Mouse (Mus musculus): ENCODE data around the gene Btn2a2.
A peak's percentile ranks its signal among the peaks of the same experiment; 100 is the strongest.

Btn2a2 gene

DNA sequence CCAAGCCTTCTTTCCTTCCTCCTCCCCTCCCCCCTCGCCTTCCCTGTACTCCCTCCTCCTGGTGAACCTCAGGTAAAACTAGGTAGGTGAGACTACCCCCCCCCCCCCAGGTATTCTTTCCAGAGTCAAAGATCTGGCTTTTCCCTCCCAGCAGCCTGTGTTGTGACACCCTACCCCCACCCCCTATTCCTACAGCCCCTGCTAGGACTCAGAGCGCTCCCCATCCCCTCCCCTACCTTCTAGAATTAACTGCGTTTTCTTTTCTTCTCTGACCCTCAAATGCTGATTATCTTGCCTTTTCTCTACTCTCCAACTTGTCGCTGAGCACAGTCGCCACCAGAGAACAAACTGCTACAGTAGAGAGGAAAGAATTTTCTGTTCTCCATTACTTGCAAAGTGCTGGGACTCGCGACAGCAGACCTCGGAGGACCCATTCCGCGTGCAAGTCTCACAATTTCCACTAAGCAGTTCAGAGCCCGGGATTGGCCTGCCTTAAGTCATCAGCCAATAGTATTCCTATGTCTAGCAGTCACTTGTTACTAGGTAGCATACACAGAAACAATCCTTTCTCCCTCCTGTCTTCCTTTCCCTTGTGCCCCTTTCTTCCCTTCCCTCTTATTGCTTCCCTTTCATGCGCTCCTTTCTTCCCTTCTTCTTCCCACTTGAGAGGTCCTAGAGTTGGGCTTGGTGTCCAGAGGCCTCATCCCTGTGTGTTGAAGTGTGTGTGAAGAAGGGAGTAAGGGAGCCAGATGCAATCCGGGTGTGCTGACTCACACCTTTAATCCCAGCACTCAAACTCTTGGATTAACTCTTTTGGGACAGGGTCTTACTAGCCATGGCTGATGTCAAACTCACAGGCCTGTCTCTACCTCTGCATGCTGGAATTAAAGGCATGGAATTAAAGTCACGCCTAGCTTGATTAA is at the start of gene Btn2a2:
Btn2a2 (minus strand) TSS at position 458 of the 923 bp plus-strand sequence.
- DNase-seq: peak; percentile 38 to 43

DNA sequence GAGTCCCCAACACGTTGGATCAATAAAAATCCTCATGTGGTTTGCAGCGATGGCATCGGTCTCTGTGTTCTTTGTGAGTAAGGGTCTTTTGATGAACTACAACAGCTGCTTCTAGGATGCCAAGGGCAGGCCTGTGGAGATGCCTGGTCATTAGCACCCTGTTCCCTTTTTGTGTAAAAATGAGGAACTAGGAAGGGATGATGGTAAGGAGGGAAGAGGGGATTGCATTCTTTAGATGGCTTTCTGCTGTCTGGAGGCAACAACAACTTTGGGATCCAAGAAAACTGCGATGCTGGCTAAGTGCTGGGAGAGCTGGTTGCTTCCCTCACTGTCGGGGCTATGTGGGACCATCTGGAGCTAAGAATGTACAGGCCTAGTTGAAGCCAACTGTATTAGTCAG is 49.6 kb upstream of the Btn2a2 start:
- DNase-seq: no peak

DNA sequence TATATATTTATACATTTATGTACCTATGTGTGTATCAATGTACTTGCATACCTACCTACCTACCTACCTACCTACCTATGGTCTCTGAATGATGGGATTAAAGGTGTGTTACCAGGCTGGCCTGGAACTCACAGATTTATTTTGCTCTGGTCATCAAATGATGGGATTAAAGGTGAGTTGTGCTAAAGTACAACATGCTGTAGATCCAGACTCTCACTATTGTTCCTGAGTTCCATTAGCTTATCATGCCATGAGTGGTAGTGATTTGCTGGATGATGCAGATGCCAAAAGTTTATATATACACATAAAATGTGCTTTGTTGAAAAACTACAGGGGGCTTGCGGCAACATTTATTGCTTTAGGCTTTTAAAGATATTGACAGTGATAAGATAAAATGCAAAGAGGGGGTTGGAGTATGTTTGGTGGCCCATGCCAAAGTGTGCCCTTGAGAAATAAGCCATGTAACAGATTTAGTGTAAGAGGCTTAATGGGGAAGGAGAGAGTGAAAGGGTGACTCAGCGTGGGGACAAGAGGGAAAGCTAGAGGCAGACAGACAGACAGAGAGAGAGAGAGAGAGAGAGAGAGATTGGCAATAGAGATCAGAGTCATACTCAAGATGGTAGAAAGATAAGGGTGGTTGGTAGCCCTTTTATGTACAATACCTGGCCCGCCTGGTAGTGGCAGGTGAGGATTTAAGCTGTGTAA is 48.5 kb upstream of the Btn2a2 start:
- no peak for DNase-seq

DNA sequence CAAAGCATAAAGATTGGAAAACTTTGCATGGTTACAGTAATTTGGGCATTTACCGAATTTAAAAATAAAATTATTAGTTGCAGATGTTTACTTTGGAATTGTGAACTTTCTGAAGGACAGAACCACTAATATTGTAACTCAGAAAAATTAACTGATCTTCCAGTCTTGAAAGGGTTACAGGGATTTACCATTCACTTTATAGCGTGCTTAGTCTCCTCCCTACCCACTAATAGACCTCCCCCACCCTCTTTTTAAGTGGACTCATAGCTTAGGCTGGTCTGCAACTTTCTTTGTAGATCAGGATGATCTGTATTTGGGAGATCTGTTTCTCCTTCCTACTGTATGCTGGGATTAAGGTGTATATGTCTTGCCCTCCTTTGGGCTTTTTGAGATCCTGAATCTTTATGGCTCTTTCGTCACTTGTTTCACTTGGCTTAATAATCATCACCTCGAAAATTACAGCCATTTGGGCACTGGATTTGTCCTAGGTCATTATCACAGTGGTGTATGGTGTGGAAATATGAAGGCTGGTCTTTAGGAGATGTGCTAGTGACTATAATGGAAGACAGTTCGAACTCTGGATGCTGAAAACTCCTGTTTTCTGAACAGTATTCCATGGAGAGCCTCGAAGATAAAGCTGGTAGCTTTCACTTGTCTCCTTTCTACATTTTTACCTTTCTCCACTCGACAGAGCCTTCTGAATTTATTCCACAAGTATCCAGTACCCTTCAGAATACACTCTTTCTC is 47.6 kb upstream of the Btn2a2 start:
- DNase-seq: no peak

DNA sequence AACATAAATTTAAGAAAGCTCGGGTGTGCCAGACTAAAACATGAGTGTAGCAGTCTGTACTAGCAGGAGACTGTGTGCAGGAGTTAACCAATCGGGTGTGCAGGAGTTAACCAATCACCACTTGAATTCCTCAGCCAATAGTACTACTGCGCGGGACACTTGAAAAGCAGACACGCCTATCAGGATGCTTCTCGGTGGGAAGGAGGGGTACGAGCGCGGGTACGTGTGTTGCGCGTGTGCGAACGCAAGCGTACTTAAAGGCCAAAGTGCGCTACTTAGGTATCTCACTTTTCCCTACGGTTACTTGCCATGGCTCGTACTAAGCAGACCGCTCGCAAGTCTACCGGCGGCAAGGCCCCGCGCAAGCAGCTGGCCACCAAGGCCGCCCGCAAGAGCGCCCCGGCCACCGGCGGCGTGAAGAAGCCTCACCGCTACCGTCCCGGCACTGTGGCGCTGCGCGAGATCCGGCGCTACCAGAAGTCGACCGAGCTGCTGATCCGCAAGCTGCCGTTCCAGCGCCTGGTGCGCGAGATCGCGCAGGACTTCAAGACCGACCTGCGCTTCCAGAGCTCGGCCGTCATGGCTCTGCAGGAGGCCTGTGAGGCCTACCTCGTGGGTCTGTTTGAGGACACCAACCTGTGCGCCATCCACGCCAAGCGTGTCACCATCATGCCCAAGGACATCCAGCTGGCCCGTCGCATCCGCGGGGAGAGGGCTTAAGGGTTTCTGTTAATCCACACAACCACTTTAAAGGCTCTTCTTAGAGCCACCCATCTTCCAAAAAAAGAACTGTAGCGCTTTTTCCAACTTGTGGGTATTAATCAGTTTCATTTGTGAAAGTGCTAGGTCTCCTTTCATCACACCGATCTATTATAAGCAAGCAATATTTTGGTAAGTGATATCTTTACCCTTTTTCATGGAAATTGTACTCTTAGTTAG is 46.7 kb upstream of the Btn2a2 start, which contains the start of gene Hist1h3g:
Hist1h3g (plus strand) TSS at position 286 of the 939 bp plus-strand sequence.
- DNase-seq: peak; percentile 81

DNA sequence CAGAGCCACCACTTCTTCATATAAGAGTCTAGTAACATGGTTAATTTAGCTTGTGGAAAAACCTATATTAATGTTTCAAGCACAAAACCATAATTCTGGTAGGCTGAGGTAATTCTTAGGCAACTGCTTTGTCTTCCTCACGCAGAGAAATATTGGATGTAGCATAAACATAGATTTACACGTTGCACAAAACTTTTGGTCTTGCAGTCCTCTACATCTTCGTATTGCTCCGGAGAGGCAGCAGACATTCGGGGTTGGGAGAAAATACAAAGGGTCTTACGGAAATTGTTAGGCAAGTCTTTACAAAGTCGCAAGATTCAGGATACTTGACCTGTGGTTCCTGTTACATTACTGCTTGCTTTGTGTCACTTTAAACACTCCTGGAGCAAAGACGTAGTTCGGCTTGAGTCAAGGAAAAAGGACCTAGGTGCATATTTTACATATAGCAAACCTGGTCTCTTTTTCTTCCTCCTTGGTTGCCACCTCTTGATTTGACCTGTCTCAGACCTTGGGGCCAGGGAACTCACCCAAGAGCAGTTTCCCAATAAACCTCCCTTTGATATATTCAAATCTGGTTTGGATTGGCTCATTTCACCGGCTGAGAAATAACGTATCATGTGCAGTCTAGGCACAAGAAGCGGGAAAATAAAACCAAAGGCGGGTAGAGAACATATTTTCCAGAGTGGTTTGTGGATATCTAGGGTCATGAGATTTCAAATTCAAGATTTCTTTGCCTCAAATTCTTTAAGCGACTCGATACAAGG is 45.9 kb upstream of the Btn2a2 start:
- DNase-seq: no peak

DNA sequence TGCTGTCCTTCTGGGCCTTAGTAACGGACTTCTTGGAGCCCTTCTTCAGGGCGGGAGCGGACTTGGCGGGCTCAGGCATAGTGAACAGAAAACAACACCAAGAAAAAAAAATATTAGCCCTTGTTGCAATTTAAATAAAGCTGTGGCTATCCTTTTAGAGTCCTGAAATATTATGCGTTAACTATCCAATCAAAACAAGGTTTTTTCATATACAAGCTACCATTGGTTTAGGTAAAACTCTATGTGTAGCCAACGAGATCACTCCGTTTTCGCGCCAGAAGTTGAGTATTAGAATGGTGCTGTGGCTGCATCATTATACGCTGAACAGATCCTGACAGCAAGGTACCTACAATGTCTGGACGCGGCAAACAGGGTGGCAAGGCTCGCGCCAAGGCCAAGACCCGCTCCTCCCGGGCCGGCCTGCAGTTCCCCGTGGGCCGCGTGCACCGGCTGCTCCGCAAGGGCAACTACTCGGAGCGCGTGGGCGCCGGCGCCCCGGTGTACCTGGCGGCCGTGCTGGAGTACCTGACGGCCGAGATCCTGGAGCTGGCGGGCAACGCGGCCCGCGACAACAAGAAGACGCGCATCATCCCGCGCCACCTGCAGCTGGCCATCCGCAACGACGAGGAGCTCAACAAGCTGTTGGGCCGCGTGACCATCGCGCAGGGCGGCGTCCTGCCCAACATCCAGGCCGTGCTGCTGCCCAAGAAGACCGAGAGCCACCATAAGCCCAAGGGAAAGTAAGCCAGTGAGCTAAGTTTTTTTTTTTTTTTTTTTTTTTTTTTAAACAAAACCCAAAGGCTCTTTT is 45.1 kb upstream of the Btn2a2 start, which contains the start of gene Hist1h2af:
Hist1h2af (plus strand) TSS at position 347 of the 808 bp plus-strand sequence.
- peak in 1 of 2 experiments; percentile 51 for DNase-seq

DNA sequence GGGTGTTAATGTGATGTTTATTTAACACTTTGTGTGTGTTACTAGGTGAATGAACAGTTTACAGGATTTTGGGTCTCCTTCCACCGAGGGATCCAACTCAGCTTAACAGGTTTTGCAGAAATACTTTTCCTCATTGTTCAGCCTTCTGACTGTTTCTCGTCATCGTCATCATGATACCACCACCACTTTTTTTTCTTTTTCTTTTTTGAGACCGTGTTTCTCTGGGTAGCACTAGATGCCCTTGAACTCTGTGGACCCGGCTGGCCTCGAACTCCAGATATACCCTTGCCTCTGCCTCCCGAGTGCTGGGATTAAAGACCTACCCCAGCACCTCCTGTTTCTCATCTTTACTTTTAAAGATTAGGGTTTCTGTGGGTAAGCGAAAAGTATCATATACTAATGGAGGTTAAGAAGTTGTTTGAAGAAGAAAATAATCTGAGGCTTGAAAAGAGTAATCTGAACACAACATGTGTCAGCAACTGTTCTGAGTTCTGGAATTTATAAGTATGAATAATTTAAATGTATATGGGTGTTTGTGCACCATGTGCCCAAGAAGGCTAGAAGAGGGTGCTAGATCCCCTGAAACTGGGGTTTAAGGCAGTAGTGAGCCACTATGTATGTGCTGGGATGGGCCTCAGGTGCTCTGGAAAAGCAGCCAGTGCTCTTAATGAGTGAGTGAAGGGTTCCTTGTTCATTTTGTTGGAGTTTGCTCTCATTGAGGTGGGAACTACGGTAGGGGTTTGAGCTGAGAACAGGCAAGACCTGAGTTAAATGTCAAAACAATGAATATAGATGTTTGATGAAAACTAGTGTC is 43.8 kb upstream of the Btn2a2 start:
- DNase-seq: no peak

DNA sequence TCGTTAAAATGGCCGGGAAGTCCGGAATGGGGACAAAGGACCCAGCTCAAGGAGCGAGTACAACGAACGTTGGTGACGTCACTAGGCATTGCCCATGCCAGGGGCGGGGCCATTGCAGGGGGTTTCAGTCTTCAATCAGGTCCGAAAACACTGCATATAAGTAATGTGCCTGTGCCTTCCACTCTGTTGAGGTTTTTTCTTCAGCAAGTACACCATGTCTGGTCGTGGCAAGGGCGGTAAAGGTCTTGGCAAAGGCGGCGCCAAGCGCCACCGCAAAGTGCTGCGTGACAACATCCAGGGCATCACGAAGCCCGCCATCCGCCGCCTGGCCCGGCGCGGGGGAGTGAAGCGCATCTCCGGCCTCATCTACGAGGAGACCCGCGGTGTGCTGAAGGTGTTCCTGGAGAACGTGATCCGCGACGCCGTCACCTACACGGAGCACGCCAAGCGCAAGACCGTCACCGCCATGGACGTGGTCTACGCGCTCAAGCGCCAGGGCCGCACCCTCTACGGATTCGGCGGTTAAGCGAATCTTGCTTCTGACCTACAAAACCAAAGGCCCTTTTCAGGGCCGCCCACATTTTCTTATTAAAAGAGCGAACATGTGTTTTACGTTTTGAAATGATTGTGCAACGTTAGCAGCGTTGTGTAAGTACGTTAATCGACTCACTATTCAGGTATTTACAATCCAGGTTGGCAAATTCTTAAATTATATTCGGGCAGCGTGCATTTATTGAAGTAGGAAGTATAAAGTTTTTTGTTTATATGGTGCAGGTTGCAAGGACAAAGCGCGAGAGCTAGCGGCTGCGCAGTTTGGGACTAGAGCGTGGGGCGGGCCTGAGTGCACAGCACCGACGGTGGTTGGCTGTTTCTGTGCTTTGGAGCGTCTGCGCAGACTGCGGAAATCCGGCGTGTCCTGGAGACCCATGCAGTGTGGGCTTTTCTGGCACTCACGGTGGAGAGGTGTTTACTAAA is 42.5 kb upstream of the Btn2a2 start, which contains the start of gene Hist1h4h:
Hist1h4h (plus strand) TSS at position 150 of the 975 bp plus-strand sequence.
- DNase-seq: peak; percentile 95 to 97

DNA sequence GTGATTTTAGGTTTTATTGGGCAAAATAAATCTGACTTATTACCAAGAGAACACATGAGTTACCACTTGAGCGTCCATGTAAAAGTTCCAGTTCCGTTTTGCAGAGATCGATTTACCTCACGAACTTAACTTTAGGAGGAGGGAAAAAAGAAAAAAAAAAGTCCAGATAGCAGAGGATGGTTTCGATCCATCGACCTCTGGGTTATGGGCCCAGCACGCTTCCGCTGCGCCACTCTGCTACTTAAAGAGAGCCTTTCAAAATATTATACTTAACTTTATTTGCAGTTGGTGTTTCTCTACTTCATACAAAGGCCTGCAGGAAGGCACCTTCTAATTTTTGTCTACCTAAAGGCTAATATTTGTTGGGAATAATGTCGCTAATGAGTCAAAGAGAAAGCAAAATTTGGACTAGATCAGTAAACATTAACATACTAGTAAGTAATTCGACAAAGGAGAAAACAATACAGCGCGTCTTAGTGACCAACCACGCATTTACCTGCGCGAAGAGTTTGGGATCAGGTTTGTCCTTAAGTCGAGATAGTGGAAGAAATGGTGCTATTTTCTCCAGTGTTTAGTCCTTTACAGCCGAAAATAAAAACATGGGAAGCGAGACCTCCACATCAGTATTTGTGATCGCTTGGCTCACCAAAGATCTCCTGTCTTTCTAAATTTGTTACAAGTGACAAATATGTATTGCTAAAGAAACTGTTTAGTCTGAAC is 41.7 kb upstream of the Btn2a2 start:
- peak; percentile 45 to 66 for DNase-seq

DNA sequence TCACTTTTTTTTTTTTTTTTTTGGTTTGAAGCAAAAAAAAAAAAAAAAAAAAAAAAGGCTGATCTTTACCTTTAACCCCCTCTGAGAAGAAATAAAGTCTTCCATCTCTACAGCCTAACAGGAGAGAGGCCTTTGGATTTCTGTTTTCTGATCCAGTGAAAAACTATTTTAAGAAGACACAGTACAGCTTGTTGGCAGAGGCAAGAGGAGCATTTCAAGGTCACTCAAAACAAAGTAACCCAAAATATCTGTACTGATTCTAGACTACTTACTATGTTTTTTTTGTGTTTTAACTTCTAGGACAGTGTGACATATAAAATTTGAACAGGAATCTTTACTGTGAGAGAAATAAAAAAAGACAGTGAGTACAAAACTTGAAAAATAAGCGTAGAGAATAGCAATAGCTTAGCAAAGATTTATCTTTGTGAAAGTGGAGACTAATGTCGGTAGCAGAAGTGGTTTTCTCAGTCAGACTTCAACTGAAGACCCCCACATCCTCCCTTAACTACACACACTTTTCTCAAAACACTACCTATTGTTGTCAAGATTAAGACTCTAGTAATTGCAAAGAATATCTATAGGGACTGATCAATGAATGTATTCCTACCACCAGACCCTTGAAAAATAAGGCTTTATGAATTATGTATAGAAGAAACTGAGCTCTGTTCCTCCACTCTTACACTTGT is 41.0 kb upstream of the Btn2a2 start:
- DNase-seq: no peak

DNA sequence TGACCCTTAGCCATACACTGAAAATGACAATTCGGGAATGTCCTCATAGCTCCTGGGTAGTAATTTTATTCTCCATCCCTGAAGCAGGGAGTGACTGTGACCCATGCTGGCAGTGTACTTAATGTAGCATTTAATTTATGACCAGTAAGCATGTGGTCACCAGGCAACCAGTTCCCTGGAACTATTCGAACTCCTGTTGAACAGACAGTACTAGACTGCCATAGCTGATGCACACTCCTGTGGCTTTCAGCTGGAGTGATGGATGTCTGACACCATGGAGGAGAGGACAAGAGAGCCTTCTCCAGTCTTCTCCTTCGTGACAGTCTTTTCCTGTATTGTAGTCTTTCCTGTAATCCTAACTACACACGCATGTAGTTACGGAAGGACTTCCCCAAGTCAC is 40.3 kb upstream of the Btn2a2 start:
- DNase-seq: no peak

DNA sequence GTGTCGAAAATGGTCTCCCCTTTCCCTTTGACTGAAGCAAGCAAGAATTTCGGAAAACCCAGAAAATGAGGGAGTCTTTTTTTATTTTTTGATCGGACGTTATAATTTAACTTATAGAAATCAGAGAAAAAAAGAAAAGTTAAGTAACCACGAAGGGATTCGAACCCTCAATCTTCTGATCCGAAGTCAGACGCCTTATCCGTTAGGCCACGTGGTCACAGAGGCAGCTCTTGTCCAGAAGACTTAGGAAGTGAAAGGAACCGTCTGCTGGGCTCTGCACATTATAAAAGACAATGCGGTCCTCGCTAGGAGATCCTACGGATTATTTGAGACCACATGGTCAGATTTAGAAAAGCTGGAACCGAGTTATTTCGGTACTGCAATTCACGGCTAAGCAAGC is 37.7 kb upstream of the Btn2a2 start:
- DNase-seq: peak; percentile 82 to 92

DNA sequence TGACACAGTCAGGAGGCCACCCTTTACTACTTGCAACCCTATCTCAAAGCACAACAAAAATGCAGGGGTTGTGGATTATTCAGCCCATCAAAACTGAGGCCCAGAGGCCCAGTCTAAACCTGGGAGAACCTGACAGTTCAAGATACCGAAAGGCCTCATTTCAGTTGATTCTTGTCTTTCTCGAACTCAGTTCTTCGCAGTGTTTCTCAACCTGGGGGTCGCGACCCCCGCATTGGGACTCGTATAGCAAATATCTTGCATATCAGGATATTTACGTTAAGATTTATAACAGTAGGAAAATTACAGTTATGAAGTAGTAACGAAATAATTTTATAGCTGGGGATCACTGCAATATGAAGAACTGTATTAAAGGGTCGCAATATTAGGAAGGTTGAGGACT is 37.2 kb upstream of the Btn2a2 start:
- DNase-seq: no peak

DNA sequence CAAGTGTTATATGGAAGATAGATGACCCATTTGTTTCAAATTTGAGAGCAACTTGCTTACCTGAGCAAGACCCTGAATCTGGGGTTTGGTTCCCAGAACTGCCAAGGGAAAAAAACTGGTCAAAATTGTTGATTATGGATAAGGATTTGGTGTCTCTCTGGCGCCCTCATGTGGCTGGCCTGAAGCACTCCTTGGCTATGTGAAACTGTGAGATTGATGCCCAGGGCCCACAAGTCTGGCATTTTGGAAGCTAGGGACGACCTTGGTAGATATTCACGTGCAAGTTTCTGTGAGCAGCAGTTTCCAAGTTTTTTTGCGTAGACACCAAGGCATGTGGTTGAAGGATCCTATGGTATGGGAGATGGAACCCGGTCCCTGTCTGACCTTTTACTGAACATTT is 36.0 kb upstream of the Btn2a2 start:
- peak; percentile 47 to 49 for DNase-seq

DNA sequence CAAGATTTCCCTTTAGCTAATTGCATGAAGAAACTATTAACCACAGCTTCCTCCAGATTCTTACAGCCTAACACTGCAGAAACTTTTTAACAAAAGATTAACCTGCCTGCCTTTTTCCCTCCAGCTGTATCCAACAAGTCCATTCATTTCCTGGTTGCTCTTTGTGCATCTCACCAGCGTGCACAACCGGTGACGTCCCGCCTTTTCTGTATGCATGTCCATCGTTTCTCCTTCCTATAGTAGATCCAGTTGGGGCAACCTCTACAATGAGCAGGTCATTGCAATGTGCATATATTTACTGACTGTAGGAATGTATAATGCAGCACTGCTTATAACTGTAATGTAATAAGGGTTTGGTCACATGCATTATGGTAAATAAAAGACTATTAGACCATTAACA is 35.3 kb upstream of the Btn2a2 start:
- no peak for DNase-seq

DNA sequence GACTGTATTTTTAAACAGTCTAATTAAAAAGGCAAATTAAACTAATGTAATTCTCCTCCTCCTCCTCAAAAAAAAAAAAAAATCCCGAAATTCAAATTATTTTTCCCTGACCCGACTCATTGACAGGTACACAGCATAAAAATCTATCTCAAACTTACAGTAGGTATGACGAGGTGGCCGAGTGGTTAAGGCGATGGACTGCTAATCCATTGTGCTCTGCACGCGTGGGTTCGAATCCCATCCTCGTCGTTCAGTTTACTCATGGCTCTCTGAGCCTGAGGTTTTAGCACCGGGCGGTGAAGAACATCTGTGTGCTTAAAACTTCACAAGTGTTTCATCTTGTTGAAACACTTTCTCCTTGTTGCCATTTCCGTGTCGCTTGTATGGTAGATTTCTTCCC is 33.0 kb upstream of the Btn2a2 start:
- DNase-seq: peak; percentile 52 to 87
